Mouse (Mus musculus): Measurements from ENCODE around the gene Rhobtb3. TPM values are rescaled to one million over a fixed set of nuclear protein-coding genes. Genes with fewer than 3 reads are reported as not detected.
"Not testable (repeated sequence)": the region's sequence is repeated elsewhere in the genome, so short reads cannot be mapped to it uniquely, and the experiment has no call there.

The Rhobtb3 gene
- polyA plus RNA-seq, 1 experiment, result 1.7 TPM

- WGBS, result 69% methylated on average over 2 of the region's 2 CpGs
- DNase-seq (ENCODE audit: low read depth, low spot score), result no peak
Measured at GRCm38 (mm10) chr13:75930660-75931059, 13.1 kb downstream of the Rhobtb3 start.

- 93% methylated on average over 20 of the region's 20 CpGs for WGBS
Measured at GRCm38 (mm10) chr13:75930023-75930422, 13.7 kb downstream of the Rhobtb3 start.

GRCm38 (mm10) chr13:75929071-75929470, 14.7 kb downstream of the Rhobtb3 start:
- 94% methylated on average over 5 of the region's 5 CpGs for WGBS
- DNase-seq (ENCODE audit: low read depth, low spot score), result not testable (repeated sequence)

More at GRCm38 (mm10) chr13:75930023-75930422, 13.7 kb downstream of the Rhobtb3 start:
- no peak for DNase-seq (ENCODE audit: low read depth, low spot score)

- DNase-seq (ENCODE audit: low read depth, low spot score), result no peak
Measured at GRCm38 (mm10) chr13:75927951-75928350, 15.8 kb downstream of the Rhobtb3 start.

- no peak for DNase-seq (ENCODE audit: low read depth, low spot score)
- 59% methylated on average over 4 of the region's 4 CpGs for WGBS
Measured at GRCm38 (mm10) chr13:75914151-75914550, 29.6 kb downstream of the Rhobtb3 start.

- whole genome bisulfite sequencing, result 96% methylated on average over 2 of the region's 2 CpGs
- no peak for DNase-seq (ENCODE audit: low read depth, low spot score)
Measured at GRCm38 (mm10) chr13:75908187-75908586, 35.5 kb downstream of the Rhobtb3 start.

GRCm38 (mm10) chr13:75907133-75907532, 36.6 kb downstream of the Rhobtb3 start:
- DNase-seq (ENCODE audit: low read depth, low spot score), result no peak
- 49% methylated on average over 5 of the region's 5 CpGs for WGBS

GRCm38 (mm10) chr13:75904660-75905059, 39.1 kb downstream of the Rhobtb3 start:
- 85% methylated on average over 5 of the region's 5 CpGs for WGBS
- no peak for DNase-seq (ENCODE audit: low read depth, low spot score)

- DNase-seq (ENCODE audit: low read depth, low spot score), result not testable (repeated sequence)
Measured at GRCm38 (mm10) chr13:75900928-75901327, 42.8 kb downstream of the Rhobtb3 start.

GRCm38 (mm10) chr13:75892876-75893275, 50.8 kb downstream of the Rhobtb3 start:
- no peak for DNase-seq (ENCODE audit: low read depth, low spot score)
- WGBS, result 73% methylated on average over 6 of the region's 6 CpGs

More at GRCm38 (mm10) chr13:75900928-75901327, 42.8 kb downstream of the Rhobtb3 start:
- 95% methylated on average over 1 of the region's 1 CpGs for WGBS

- WGBS, result 93% methylated on average over 3 of the region's 3 CpGs
Measured at GRCm38 (mm10) chr13:75892291-75892690, 51.4 kb downstream of the Rhobtb3 start.

GRCm38 (mm10) chr13:75891868-75892267, 51.9 kb downstream of the Rhobtb3 start:
- 76% methylated on average over 4 of the region's 4 CpGs for WGBS
- DNase-seq (ENCODE audit: low read depth, low spot score), result no peak

More at GRCm38 (mm10) chr13:75892291-75892690, 51.4 kb downstream of the Rhobtb3 start:
- no peak for DNase-seq (ENCODE audit: low read depth, low spot score)

- WGBS, result 50% methylated on average over 3 of the region's 3 CpGs
- no peak for DNase-seq (ENCODE audit: low read depth, low spot score)
Measured at GRCm38 (mm10) chr13:75883792-75884191, 59.9 kb downstream of the Rhobtb3 start.

- 94% methylated on average over 2 of the region's 2 CpGs for WGBS
- DNase-seq (ENCODE audit: low read depth, low spot score), result no peak
Measured at GRCm38 (mm10) chr13:75880501-75880900, 63.2 kb downstream of the Rhobtb3 start.

- 48% methylated on average over 3 of the region's 3 CpGs for WGBS
- no peak for DNase-seq (ENCODE audit: low read depth, low spot score)
Measured at GRCm38 (mm10) chr13:75879756-75880155, 64.0 kb downstream of the Rhobtb3 start.

GRCm38 (mm10) chr13:75877907-75878306, 65.8 kb downstream of the Rhobtb3 start:
- peak; percentile 51 for DNase-seq (ENCODE audit: low read depth, low spot score)

- 75% methylated on average over 6 of the region's 6 CpGs for WGBS
- no peak for DNase-seq (ENCODE audit: low read depth, low spot score)
Measured at GRCm38 (mm10) chr13:75876592-75876991, 67.1 kb downstream of the Rhobtb3 start.

GRCm38 (mm10) chr13:75876188-75876587, 67.5 kb downstream of the Rhobtb3 start:
- DNase-seq (ENCODE audit: low read depth, low spot score), result not testable (repeated sequence)
- 83% methylated on average over 7 of the region's 7 CpGs for WGBS

GRCm38 (mm10) chr13:75874608-75875376, 68.9 kb downstream of the Rhobtb3 start:
- WGBS, result 45% methylated on average over 4 of the region's 4 CpGs
- no peak for DNase-seq (ENCODE audit: low read depth, low spot score)

GRCm38 (mm10) chr13:75867876-75868275, 75.8 kb downstream of the Rhobtb3 start:
- DNase-seq (ENCODE audit: low read depth, low spot score), result no peak
- WGBS, result 94% methylated on average over 2 of the region's 2 CpGs

GRCm38 (mm10) chr13:75865486-75866184, 78.1 kb downstream of the Rhobtb3 start:
- DNase-seq (ENCODE audit: low read depth, low spot score), result no peak

Measured in large intestine, adult 2 months (tissue).